Mouse (Mus musculus): ENCODE results near the gene Apbb2.

Apbb2 gene

DNA sequence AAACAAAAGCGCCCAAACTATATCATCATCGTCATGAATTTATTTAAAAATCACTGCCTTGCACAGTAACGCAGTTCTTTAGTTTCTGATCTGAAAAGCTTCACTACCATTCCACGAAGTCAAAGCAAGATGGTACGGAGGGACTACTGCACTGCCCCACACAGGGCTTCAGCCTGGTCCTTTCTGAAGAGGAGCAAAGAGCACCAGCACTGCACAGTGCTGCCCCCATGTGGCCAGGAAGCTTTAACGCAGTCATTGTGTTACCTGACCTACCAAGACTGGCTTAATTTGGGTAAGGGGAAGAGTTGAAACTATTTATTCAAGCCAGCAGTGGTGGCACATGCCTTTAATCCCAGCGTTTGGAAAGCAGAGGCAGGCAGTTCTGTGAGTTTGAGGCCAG is 249.6 kb downstream of the Apbb2 start:
- peak; percentile 59 for DNase-seq

GRCm38 (mm10) chr5:66367641-66368040 is 250.9 kb downstream of the Apbb2 start:
- DNase-seq, result no peak

DNA sequence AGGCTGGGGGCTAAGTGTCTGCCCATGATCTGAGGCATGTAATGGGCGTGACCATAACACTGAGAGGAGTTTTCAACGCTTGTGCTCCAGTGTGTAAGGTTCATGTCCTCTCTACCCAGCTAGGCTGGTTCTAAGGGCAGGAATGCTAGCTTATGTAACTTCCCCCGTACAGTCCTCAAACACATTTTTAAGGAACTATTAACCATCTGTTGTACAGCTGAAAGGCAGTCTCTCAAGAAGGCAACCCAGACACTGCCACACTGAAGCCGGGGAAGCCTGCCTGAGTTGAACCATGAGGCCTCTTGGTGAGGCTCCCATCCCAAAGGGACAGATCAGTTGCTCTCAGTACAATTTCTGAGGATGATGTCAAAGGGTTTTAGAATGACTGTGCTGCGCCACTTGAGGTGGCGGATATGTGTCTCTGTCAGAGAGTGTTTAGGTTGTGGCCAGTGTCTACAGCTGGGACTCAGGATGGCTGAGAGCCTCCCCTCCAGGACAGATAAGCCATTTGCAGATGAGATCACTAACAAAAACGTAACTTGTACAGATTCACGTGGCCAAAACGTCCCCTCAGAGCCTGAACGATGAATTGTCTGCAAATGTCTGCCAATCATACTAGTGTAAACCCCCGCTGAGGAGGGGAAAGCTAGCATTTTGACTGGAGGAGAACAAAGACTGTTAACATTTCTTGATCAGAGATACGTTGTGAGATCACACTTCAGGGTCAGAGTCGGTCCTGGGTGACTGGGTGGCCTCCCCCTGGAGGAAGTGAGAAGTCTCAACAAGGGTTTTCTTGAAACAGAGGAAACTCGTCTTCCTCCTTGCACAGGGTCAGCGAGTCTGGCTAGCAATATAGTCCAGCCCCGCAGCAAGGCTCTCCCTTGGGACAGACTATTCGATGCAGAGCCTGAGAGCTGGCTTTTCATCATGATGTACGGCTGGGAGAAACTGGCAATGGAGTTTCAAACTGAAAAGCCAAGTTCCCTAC is 255.0 kb downstream of the Apbb2 start:
- no peak for DNase-seq

DNA sequence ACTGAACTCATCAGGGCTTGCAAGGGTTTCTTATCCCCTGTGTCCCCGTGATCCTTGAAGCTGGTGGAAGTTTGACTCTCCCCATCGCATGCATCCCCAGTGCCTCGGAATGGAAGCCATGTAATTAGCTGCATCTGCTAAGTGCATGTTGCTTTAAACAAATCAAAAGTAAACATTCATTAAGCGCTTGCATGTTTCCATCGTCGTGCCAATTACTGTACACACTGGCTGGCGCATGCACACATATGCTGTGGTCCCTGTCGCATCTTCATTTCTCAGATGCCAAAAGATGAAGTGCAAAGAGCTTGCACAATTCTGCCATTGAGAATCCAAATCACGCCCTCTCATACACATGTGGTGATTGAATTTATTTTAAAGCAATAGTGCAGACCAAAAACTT is 257.8 kb downstream of the Apbb2 start:
- DNase-seq, result no peak

- no peak for DNase-seq
These were observed 258.7 kb downstream of the Apbb2 start for GRCm38 (mm10) chr5:66359742-66360423.

- DNase-seq, result no peak
These were observed 263.4 kb downstream of the Apbb2 start for GRCm38 (mm10) chr5:66355147-66355546.

DNA sequence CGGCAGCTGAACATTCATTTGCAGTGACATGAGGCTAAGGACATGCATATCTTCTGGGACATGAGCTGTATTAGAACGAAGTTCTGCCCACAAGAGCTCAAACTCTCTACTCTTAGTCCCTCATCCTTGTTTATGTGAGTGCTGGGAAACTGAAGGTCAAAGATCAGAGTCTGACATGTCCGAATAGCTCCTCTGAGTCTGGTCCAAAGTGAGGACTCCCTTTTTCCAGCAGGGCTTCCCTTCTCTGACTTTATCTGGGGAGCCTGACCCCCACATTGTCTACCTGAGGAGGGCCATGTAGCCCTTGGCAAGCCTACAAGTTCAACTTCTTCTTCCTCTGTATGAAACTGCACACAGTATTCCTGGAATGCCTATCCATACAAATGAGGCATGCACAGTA is 264.7 kb downstream of the Apbb2 start:
- no peak for DNase-seq

DNA sequence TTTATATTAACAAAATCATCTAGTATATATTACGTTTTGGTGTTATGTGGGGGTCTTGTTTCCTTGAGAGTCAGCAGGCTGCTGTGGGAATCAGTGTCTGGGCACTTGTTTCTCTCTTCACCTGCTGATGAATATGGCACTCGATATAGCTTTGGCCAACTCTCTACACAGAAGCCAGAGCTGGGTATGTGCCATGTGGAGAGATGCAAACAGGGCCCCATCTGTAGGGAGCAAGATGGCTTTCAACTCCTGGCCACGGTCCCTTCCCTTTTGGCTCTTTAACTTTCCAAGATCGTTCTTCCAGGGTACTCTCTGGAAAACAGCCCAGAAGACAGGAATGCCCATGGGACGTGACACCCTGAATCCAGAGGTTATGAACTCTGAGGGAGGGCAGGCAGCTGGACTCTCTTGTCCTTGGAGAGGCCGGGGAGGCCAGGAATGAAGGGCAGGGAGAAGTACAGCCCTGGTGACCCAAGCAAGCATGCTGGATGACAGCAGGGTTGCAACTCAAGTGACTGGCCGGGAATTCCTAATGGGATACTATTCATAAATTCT is 266.7 kb downstream of the Apbb2 start:
- DNase-seq, result no peak

DNA sequence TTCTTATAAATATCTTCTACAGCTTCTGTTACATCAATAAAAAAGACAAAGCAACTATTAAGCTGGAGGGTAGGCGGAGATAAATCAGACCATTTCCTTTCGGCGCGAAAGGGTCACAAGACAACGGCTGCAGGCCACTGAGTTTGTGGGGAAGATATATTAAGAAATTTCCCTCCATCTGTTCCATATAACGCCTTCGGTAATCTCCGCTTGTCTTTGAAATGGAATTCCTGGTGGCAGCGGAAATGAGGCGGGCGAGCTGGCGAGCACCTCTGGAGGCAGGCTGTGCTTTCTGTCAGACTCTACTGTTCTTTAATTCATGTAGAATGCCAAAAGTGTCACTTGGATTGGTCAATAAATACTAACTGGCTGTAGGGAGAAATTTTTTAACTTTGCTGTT is 267.5 kb downstream of the Apbb2 start:
- no peak for DNase-seq

DNA sequence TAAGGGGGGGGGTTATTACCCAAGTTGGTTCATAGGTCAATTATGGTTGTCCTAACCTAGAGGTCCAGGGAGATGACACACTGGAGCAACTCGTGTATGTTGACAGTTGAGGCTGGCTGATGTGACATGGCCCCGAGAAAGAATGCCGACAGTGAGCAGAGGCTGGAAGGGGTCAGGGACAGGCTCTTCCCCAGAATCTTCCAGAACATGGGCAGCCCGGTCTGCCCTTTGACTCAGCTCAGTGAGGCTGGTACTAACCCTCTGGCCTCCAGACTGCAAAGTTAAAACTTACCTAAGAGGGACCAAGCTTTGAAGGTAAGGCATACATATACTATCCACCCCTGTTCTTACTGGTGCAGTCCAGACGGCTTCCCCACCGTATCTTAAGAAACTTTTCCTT is 268.0 kb downstream of the Apbb2 start:
- no peak for DNase-seq

- no peak for DNase-seq
These were observed 270.2 kb downstream of the Apbb2 start for GRCm38 (mm10) chr5:66348421-66348820.

DNA sequence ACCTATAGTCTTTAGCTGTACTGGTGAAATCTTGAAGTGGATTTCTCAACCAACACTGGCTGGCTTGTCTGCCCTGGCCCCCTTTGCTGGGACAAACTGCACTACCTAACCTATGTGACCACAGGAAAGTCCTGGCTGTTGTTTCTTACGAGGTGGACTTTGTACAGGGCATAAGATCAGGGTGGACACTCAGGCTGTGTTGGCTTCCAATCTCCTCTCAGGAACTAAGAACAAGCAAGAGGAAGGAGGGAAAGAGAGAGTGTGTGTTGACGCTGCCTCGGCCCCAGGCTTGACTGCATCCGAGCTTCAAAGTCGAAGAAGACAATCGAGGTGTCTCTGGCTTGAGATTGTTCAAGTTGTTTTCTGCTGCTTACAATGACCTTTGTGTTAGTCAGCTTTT is 271.8 kb downstream of the Apbb2 start:
- peak; percentile 37 for DNase-seq

DNA sequence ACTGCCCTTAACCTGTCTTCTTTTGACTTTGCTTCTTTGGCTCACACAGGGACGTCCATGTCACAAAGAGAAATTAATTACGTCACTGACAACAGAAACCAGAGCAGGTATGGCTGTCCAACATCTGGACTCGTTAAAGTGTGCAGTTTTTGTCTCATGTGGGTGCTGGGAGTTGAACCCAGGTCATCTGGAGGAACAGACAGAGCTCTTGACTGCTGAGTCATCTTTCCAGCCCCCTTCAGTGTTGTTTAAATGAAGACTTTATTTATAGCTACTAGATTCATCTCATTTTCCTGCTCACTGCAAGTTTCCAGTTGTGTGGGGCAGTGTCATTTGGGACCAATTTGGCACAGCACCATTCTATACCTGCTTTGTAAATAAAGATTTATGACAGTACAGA is 273.4 kb downstream of the Apbb2 start:
- DNase-seq, result no peak

- no peak for DNase-seq
These were observed 274.4 kb downstream of the Apbb2 start for GRCm38 (mm10) chr5:66344182-66344581.

DNA sequence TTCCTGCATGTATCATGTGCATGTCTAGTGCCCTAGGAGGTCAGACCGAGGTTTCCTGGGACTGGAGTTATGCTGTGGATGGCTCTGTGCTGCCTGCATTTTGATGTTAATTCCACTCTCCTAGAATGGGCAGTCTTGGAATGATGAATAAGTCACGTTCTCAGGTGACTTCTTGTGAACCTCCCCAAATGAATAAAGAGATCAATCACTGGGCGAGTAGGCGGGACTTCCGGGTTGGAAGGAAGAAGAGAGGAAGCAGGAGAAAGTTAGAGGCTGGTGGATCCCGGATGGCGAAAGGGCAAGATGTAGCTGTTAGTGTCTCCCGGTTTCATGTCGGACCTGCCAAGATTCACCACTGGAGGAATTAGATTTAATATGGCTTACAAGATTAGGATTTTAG is 276.3 kb downstream of the Apbb2 start:
- DNase-seq, result no peak

GRCm38 (mm10) chr5:66341848-66342247 is 276.7 kb downstream of the Apbb2 start:
- no peak for DNase-seq

GRCm38 (mm10) chr5:66340356-66341102 is 278.1 kb downstream of the Apbb2 start:
- DNase-seq, result no peak

DNA sequence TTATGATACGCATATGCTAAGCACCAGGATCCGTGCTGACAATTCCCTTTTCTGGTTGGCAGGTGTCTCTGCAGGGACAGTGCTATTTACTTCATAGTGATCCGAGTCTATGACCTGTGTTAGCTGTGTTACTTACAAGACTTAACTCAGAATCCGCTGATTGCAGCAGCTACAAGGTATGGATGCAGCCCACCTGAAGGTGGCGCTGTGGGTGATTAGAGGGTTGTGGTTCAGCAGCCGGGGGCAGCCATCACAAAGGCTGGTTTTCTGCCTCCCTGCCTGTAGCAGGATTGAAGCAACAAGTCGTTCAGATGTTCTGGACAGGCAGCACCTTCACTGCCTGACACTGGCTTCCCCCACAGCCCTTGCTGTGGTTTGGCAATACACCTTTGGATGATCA is 280.0 kb downstream of the Apbb2 start:
- no peak for DNase-seq

- DNase-seq, result peak; percentile 77
These were observed 280.6 kb downstream of the Apbb2 start for GRCm38 (mm10) chr5:66337969-66338345.

GRCm38 (mm10) chr5:66337025-66337968 is 281.3 kb downstream of the Apbb2 start:
- DNase-seq, result peak; percentile 74

DNA sequence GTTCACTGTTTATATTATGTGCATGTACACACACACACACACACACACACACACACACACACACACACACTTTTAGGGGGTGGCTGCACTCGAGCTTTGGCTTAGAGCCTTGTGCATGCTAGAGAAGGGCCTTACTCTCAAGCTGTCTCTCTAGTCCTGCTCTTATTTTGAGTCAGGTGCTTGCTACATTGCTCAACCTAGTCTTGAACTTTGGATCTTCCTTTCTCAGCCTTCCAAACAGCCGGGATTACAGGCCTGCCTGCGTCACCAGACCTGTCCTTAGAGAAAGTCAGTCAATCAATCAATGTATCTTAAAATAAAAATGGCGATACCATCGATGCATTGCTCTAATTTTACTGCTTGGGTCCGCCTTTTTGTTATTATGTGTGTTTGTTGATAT is 287.8 kb downstream of the Apbb2 start:
- DNase-seq, result no peak

- DNase-seq, result no peak
These were observed 289.8 kb downstream of the Apbb2 start for GRCm38 (mm10) chr5:66328766-66329165.

Data from kidney, postnatal 14 days (tissue).